Mouse (Mus musculus): Measurements from ENCODE around the gene S100a8. TPM values are rescaled to one million over a fixed set of nuclear protein-coding genes. Genes with fewer than 3 reads are reported as not detected.
A peak's percentile ranks its signal among the peaks of the same experiment; 100 is the strongest.

The S100a8 gene
- total and polyA plus RNA-seq, 3 experiments = not detected

- no peak for DNase-seq (ENCODE audit: low spot score)
- no peak overlapping the region for H3K4me3 ChIP-seq (ENCODE audit: low read depth, low read length)
- ATAC-seq (ENCODE audit: extremely low read depth, insufficient number of reproducible peaks, low FRiP score, poor library complexity, severe bottlenecking) = no peak
- no peak for TF ChIP-seq POLR2AphosphoS5 (IDR thresholded peaks at IDR 0.05; ENCODE audit: insufficient replicate concordance, low read depth, low read length)
- no peak for TF ChIP-seq GATA2 (IDR thresholded peaks at IDR 0.05; ENCODE audit: borderline replicate concordance, low read depth, low read length)
- no peak for TF ChIP-seq CTCF (IDR thresholded peaks at IDR 0.05; ENCODE audit: low read depth, low read length)
- TF ChIP-seq TAL1 (conservative IDR thresholded peaks at IDR 0.05; ENCODE audit: low read depth, low read length) = no peak
- TF ChIP-seq GATA1 (IDR thresholded peaks at IDR 0.05; ENCODE audit: borderline replicate concordance, low read length) = no peak
- H3K9me3 ChIP-seq (replicated peaks) = no peaks in the 10 kb centered on the region
- H3K36me3 ChIP-seq (replicated peaks) = no peaks in the 10 kb centered on the region
- H3K27me3 ChIP-seq (ENCODE audit: insufficient read depth, low read length) = peaks cover 3% of the 10 kb centered on the region; the same call in 1 of the 2 replicates
- H3K4me1 ChIP-seq (ENCODE audit: insufficient read depth, low read depth, low read length) = no peaks in the 10 kb centered on the region
These were observed 41.0 kb upstream of the S100a8 start for GRCm38 (mm10) chr3:90627807-90628206.

GRCm38 (mm10) chr3:90629298-90629697 is 39.5 kb upstream of the S100a8 start:
- H3K4me1 ChIP-seq (ENCODE audit: insufficient read depth, low read depth, low read length) = no peaks in the 10 kb centered on the region
- DNase-seq (ENCODE audit: low spot score) (no peak), ATAC-seq (ENCODE audit: extremely low read depth, insufficient number of reproducible peaks, low FRiP score, poor library complexity, severe bottlenecking) (no peak)
- peaks cover 3% of the 10 kb centered on the region; the same call in 1 of the 2 replicates for H3K27me3 ChIP-seq (ENCODE audit: insufficient read depth, low read length)
- no peak for TF ChIP-seq TAL1 (conservative IDR thresholded peaks at IDR 0.05; ENCODE audit: low read depth, low read length)
- no peak for TF ChIP-seq GATA1 (IDR thresholded peaks at IDR 0.05; ENCODE audit: borderline replicate concordance, low read length)
- TF ChIP-seq GATA2 (IDR thresholded peaks at IDR 0.05; ENCODE audit: borderline replicate concordance, low read depth, low read length) = no peak
- TF ChIP-seq POLR2AphosphoS5 (IDR thresholded peaks at IDR 0.05; ENCODE audit: insufficient replicate concordance, low read depth, low read length) = no peak
- TF ChIP-seq CTCF (IDR thresholded peaks at IDR 0.05; ENCODE audit: low read depth, low read length) = no peak
- H3K36me3 ChIP-seq (replicated peaks) = no peaks in the 10 kb centered on the region
- H3K4me3 ChIP-seq (ENCODE audit: low read depth, low read length) = no peak overlapping the region
- no peaks in the 10 kb centered on the region for H3K9me3 ChIP-seq (replicated peaks)

GRCm38 (mm10) chr3:90631984-90632383 is 36.8 kb upstream of the S100a8 start:
- TF ChIP-seq POLR2AphosphoS5 (IDR thresholded peaks at IDR 0.05; ENCODE audit: insufficient replicate concordance, low read depth, low read length) (no peak), TAL1 (conservative IDR thresholded peaks at IDR 0.05; ENCODE audit: low read depth, low read length) (no peak), CTCF (IDR thresholded peaks at IDR 0.05; ENCODE audit: low read depth, low read length) (no peak), GATA1 (IDR thresholded peaks at IDR 0.05; ENCODE audit: borderline replicate concordance, low read length) (no peak), GATA2 (IDR thresholded peaks at IDR 0.05; ENCODE audit: borderline replicate concordance, low read depth, low read length) (no peak)
- no peaks in the 10 kb centered on the region for H3K4me1 ChIP-seq (ENCODE audit: insufficient read depth, low read depth, low read length)
- H3K36me3 ChIP-seq (replicated peaks) = no peaks in the 10 kb centered on the region
- no peak for DNase-seq (ENCODE audit: low spot score)
- ATAC-seq (ENCODE audit: extremely low read depth, insufficient number of reproducible peaks, low FRiP score, poor library complexity, severe bottlenecking) = no peak
- no peaks in the 10 kb centered on the region for H3K9me3 ChIP-seq (replicated peaks)
- H3K4me3 ChIP-seq (ENCODE audit: low read depth, low read length) = no peak overlapping the region
- 0 out of 2 replicates have a peak, but pooled peaks cover 5% of the 10 kb centered on the region for H3K27me3 ChIP-seq (ENCODE audit: insufficient read depth, low read length)

GRCm38 (mm10) chr3:90638511-90639275 is 30.1 kb upstream of the S100a8 start:
- peaks cover 3% of the 10 kb centered on the region; the same call in 1 of the 2 replicates for H3K27me3 ChIP-seq (ENCODE audit: insufficient read depth, low read length)
- H3K4me1 ChIP-seq (ENCODE audit: insufficient read depth, low read depth, low read length) = no peaks in the 10 kb centered on the region
- no peak for DNase-seq (ENCODE audit: low spot score)
- H3K4me3 ChIP-seq (ENCODE audit: low read depth, low read length) = no peak overlapping the region
- TF ChIP-seq GATA1 (IDR thresholded peaks at IDR 0.05; ENCODE audit: borderline replicate concordance, low read length) (no peak), CTCF (IDR thresholded peaks at IDR 0.05; ENCODE audit: low read depth, low read length) (no peak), POLR2AphosphoS5 (IDR thresholded peaks at IDR 0.05; ENCODE audit: insufficient replicate concordance, low read depth, low read length) (no peak), TAL1 (conservative IDR thresholded peaks at IDR 0.05; ENCODE audit: low read depth, low read length) (no peak), GATA2 (IDR thresholded peaks at IDR 0.05; ENCODE audit: borderline replicate concordance, low read depth, low read length) (no peak)
- no peaks in the 10 kb centered on the region for H3K36me3 ChIP-seq (replicated peaks)
- ATAC-seq (ENCODE audit: extremely low read depth, insufficient number of reproducible peaks, low FRiP score, poor library complexity, severe bottlenecking) = no peak
- no peaks in the 10 kb centered on the region for H3K9me3 ChIP-seq (replicated peaks)

GRCm38 (mm10) chr3:90639511-90640154 is 29.1 kb upstream of the S100a8 start:
- Histone ChIP-seq H3K4me1 (ENCODE audit: insufficient read depth, low read depth, low read length) (no peaks in the 10 kb centered on the region), H3K4me3 (ENCODE audit: low read depth, low read length) (no peak overlapping the region), H3K36me3 (replicated peaks) (no peaks in the 10 kb centered on the region), H3K9me3 (replicated peaks) (no peaks in the 10 kb centered on the region), H3K27me3 (ENCODE audit: insufficient read depth, low read length) (peaks cover 3% of the 10 kb centered on the region; the same call in 1 of the 2 replicates)
- ATAC-seq (ENCODE audit: extremely low read depth, insufficient number of reproducible peaks, low FRiP score, poor library complexity, severe bottlenecking) = peak; percentile 28; the same call in 1 of the 2 replicates
- no peak for DNase-seq (ENCODE audit: low spot score)
- TF ChIP-seq GATA1 (IDR thresholded peaks at IDR 0.05; ENCODE audit: borderline replicate concordance, low read length) (no peak), CTCF (IDR thresholded peaks at IDR 0.05; ENCODE audit: low read depth, low read length) (peak; percentile 84), POLR2AphosphoS5 (IDR thresholded peaks at IDR 0.05; ENCODE audit: insufficient replicate concordance, low read depth, low read length) (no peak), TAL1 (conservative IDR thresholded peaks at IDR 0.05; ENCODE audit: low read depth, low read length) (no peak), GATA2 (IDR thresholded peaks at IDR 0.05; ENCODE audit: borderline replicate concordance, low read depth, low read length) (no peak)

- DNase-seq (ENCODE audit: low spot score) = no peak
- Histone ChIP-seq H3K4me1 (ENCODE audit: insufficient read depth, low read depth, low read length) (no peaks in the 10 kb centered on the region), H3K9me3 (replicated peaks) (no peaks in the 10 kb centered on the region), H3K4me3 (ENCODE audit: low read depth, low read length) (no peak overlapping the region), H3K27me3 (ENCODE audit: insufficient read depth, low read length) (peaks cover 3% of the 10 kb centered on the region; the same call in 1 of the 2 replicates), H3K36me3 (replicated peaks) (no peaks in the 10 kb centered on the region)
- TF ChIP-seq POLR2AphosphoS5 (IDR thresholded peaks at IDR 0.05; ENCODE audit: insufficient replicate concordance, low read depth, low read length) (no peak), GATA2 (IDR thresholded peaks at IDR 0.05; ENCODE audit: borderline replicate concordance, low read depth, low read length) (no peak), GATA1 (IDR thresholded peaks at IDR 0.05; ENCODE audit: borderline replicate concordance, low read length) (no peak)
- no peak for ATAC-seq (ENCODE audit: extremely low read depth, insufficient number of reproducible peaks, low FRiP score, poor library complexity, severe bottlenecking)
These were observed 27.8 kb upstream of the S100a8 start for GRCm38 (mm10) chr3:90640981-90641380.

Data from G1E (cell line).